Mouse (Mus musculus) CH12.LX (cell line): ENCODE data around the gene Zscan29. TPM values are rescaled to one million over a fixed set of nuclear protein-coding genes. Genes with fewer than 3 reads are reported as not detected.

ENCODE experiments used
- DNase-seq: peaks from one replicate; pipeline ENCODE4 v3.0.0-alpha.2; 2013; ENCODE audit errors: extremely low read depth
- H3K27ac ChIP-seq: 2 replicates; pipeline ENCODE4 v1.5.1; 2012; ENCODE audit warnings: low read depth, mild to moderate bottlenecking, control low read depth, moderate library complexity; ENCODE audit not compliant: insufficient read depth
- H3K27me3 ChIP-seq: replicated peaks from 2 replicates; pipeline ENCODE3; 2012; ENCODE audit warnings: inconsistent platforms
- H3K36me3 ChIP-seq, 2 experiments: replicated peaks in 1 of 2; 2 replicates each; pipeline versions ENCODE3 to v1.6.1; 2012; ENCODE audit warnings: inconsistent platforms in 1 of 2, low read length in 1 of 2, mild to moderate bottlenecking in 1 of 2, mixed read lengths in 1 of 2, moderate library complexity in 1 of 2; ENCODE audit not compliant: control insufficient read depth in 1 of 2, insufficient read depth in 1 of 2
- H3K4me1 ChIP-seq, 2 experiments: 2 replicates each; pipeline ENCODE4 v1.6.1; 2012; ENCODE audit warnings: inconsistent platforms in 1 of 2, moderate library complexity in 1 of 2; ENCODE audit not compliant: insufficient read depth in 2 of 2, control insufficient read depth in 1 of 2
- H3K4me2 ChIP-seq: 2 replicates; pipeline ENCODE4 v1.6.1; 2012; ENCODE audit warnings: low read depth, mild to moderate bottlenecking, control low read depth; ENCODE audit not compliant: poor library complexity, insufficient read depth, severe bottlenecking
- H3K4me3 ChIP-seq, 3 experiments: fragments of 150-350 bp in 1 of 3; sonication (generic) in 1 of 3; replicated peaks in 1 of 3; 2 replicates each; pipeline versions ENCODE3 to v1.5.1; 2011 to 2012; ENCODE audit warnings: low read depth in 2 of 3, low read length in 2 of 3, mild to moderate bottlenecking in 2 of 3, moderate library complexity in 2 of 3, control low read depth in 1 of 3, improper control_type of control experiment in 1 of 3, inconsistent platforms in 1 of 3, mixed read lengths in 1 of 3; ENCODE audit not compliant: poor library complexity in 1 of 3
- H3K79me2 ChIP-seq: replicated peaks from 2 replicates; pipeline ENCODE4 v1.6.1; 2012; ENCODE audit warnings: mild to moderate bottlenecking, moderate library complexity; ENCODE audit not compliant: control insufficient read depth, poor library complexity, insufficient read depth, severe bottlenecking; ENCODE audit errors: extremely low read depth
- H3K9ac ChIP-seq: 2 replicates; pipeline ENCODE4 v1.6.1; 2012; ENCODE audit warnings: low read depth, mild to moderate bottlenecking, control low read depth, moderate library complexity; ENCODE audit not compliant: insufficient read depth
- H3K9me3 ChIP-seq: replicated peaks from 2 replicates; pipeline ENCODE3; 2012; ENCODE audit warnings: low read length, inconsistent platforms, mixed read lengths
- CTCF ChIP-seq, 2 experiments: IDR thresholded peaks in 1 of 2; conservative IDR thresholded peaks in 1 of 2; 2 replicates each; pipeline ENCODE4 v1.5.1; 2011 to 2012; ENCODE audit warnings: low read depth in 2 of 2, low read length in 2 of 2, improper control_type of control experiment in 1 of 2, inconsistent platforms in 1 of 2, mild to moderate bottlenecking in 1 of 2, moderate library complexity in 1 of 2
- E2F4 ChIP-seq: IDR thresholded peaks from 2 replicates; pipeline ENCODE4 v1.6.1; 2011; ENCODE audit warnings: low read depth, low read length, improper control_type of control experiment; ENCODE audit not compliant: insufficient replicate concordance
- ELF1 ChIP-seq: IDR thresholded peaks from 2 replicates; pipeline ENCODE4 v1.6.1; 2014; ENCODE audit warnings: low read depth, mild to moderate bottlenecking, inconsistent platforms, low read length, improper control_type of control experiment
- HCFC1 ChIP-seq: IDR thresholded peaks from 2 replicates; pipeline ENCODE4 v1.6.1; 2012; ENCODE audit warnings: low read depth, mild to moderate bottlenecking, inconsistent platforms, low read length, improper control_type of control experiment
- JUN ChIP-seq: IDR thresholded peaks from 2 replicates; pipeline ENCODE4 v1.6.1; 2011; ENCODE audit warnings: low read depth, mild to moderate bottlenecking, low read length, improper control_type of control experiment, moderate library complexity; ENCODE audit not compliant: insufficient read depth
- KAT2A ChIP-seq: IDR thresholded peaks from 2 replicates; pipeline ENCODE4 v1.6.1; 2012; ENCODE audit warnings: low read length, improper control_type of control experiment, inconsistent platforms; ENCODE audit not compliant: insufficient replicate concordance
- MAFK ChIP-seq: IDR thresholded peaks from 2 replicates; pipeline ENCODE4 v1.6.1; 2011; ENCODE audit warnings: low read length, improper control_type of control experiment; ENCODE audit not compliant: insufficient replicate concordance
- MAX ChIP-seq: IDR thresholded peaks from 2 replicates; pipeline ENCODE4 v1.6.1; 2011; ENCODE audit warnings: low read length, improper control_type of control experiment
- MAZ ChIP-seq: IDR thresholded peaks from 2 replicates; pipeline ENCODE4 v1.6.1; 2012; ENCODE audit warnings: low read depth, mild to moderate bottlenecking, inconsistent platforms, low read length, improper control_type of control experiment, moderate library complexity
- MYC ChIP-seq: IDR thresholded peaks from 2 replicates; pipeline ENCODE4 v1.6.1; 2011; ENCODE audit warnings: low read depth, mild to moderate bottlenecking, improper control_type of control experiment, low read length
- NELFE ChIP-seq: IDR thresholded peaks from 2 replicates; pipeline ENCODE4 v1.6.1; 2011; ENCODE audit warnings: low read depth, low read length, improper control_type of control experiment
- RAD21 ChIP-seq: IDR thresholded peaks from 2 replicates; pipeline ENCODE4 v1.6.1; 2011; ENCODE audit warnings: low read depth, mild to moderate bottlenecking, low read length, improper control_type of control experiment, moderate library complexity
- SIN3A ChIP-seq: IDR thresholded peaks from 2 replicates; pipeline ENCODE4 v1.6.1; 2012; ENCODE audit warnings: low read length, improper control_type of control experiment, inconsistent platforms
- UBTF ChIP-seq: IDR thresholded peaks from 2 replicates; pipeline ENCODE4 v1.6.1; 2012; ENCODE audit warnings: low read depth, mild to moderate bottlenecking, inconsistent platforms, low read length, improper control_type of control experiment, moderate library complexity
- ZC3H11A ChIP-seq: IDR thresholded peaks from 2 replicates; pipeline ENCODE4 v1.6.1; 2012; ENCODE audit warnings: low read depth, mild to moderate bottlenecking, inconsistent platforms, low read length, improper control_type of control experiment
- dilution Hi-C: fragments of 300-500 bp; cut with MboI; formaldehyde crosslinking; loops from 2 replicates; pipeline ENCODE4 v1.14.3; 2020; ENCODE audit warnings: low sequenced_read_pairs; ENCODE audit not compliant: extremely low pct_unique_long_range_greater_than_20kb, extremely low pct_ligation_motif_present
- in situ Hi-C: fragments of 300-500 bp; cut with MboI; formaldehyde crosslinking; loops from 3 replicates; pipeline ENCODE4 v1.14.3; 2019; ENCODE audit warnings: low sequenced_read_pairs, low pct_ligation_motif_present, low pct_unique_long_range_greater_than_20kb, mixed read lengths
- polyA plus RNA-seq: library from polyadenylated mRNA; unstranded; fragments of >175 nt; gene quantifications from 2 replicates; pipeline ENCODE4 v1.2.1, GENCODE M21; 2012; ENCODE audit warnings: low read depth; ENCODE audit not compliant: insufficient read length
- total RNA-seq, 2 experiments: library from RNA; depleted of rRNA; stranded (reverse); fragments of 300-350 nt in 1 of 2; fragments of >200 nt in 1 of 2; gene quantifications; 2 replicates each; pipeline ENCODE4 v1.2.3; 2012 to 2014

The Zscan29 gene
- total and polyA plus RNA-seq, 3 experiments, result 4.9 to 7.3 (median 6.8) TPM

DNA sequence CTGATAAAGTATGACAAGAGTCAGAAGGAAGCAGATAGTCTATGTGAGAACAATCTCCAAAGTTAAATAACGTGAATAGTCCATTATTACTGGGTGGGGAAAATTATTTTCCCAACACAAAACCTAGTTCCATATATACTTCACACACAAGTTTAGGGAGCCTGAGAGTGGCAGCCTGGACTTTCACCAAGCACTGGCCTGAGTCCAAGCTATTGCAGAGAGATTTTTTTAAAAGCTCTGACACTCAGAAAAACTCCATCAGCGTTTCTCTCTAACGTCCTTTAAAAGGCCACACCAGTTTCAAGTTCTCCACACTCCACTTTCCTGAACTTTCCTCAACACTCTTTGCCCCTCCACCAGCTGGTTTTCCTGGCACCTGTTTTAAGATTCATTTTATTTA, 43.6 kb upstream of the Zscan29 start:
- TF ChIP-seq JUN (no peak), SIN3A (no peak), RAD21 (no peak), MAZ (no peak), E2F4 (no peak), UBTF (no peak), NELFE (no peak), ELF1 (no peak), MYC (no peak)
- dilution Hi-C loops (no loop called here), in situ Hi-C loops (no loop called here)
- Histone ChIP-seq H3K9me3 (no peaks in the 10 kb centered on the region), H3K4me1 (peaks cover 0 to 7% of the 10 kb centered on the region in 2 experiments; a peak in 2 of 4 replicates), H3K4me3 (no peak overlapping the region), H3K79me2 (no peaks in the 10 kb centered on the region; the same call in 1 of the 2 replicates), H3K9ac (no peak overlapping the region), H3K27ac (no peak overlapping the region), H3K36me3 (peaks cover 57 to 93% of the 10 kb centered on the region in 2 experiments), H3K27me3 (no peaks in the 10 kb centered on the region), H3K4me2 (no peak overlapping the region)
- DNase-seq, result no peak

- in situ Hi-C loops (no loop called here), dilution Hi-C loops (no loop called here)
- H3K4me2 ChIP-seq, result no peak overlapping the region
- peaks cover 0 to 15% of the 10 kb centered on the region in 2 experiments; a peak in 2 of 4 replicates for H3K4me1 ChIP-seq
- H3K9ac ChIP-seq, result no peak overlapping the region
- no peaks in the 10 kb centered on the region for H3K79me2 ChIP-seq
- peaks cover 82 to 98% of the 10 kb centered on the region in 2 experiments for H3K36me3 ChIP-seq
- H3K27me3 ChIP-seq, result no peaks in the 10 kb centered on the region
- TF ChIP-seq MAFK (no peak), ZC3H11A (no peak), MAX (no peak), CTCF (conservative IDR thresholded peaks at IDR 0.05 in 1 of 2, IDR thresholded peaks at IDR 0.05 in 1 of 2; ENCODE audit: low read depth in 2 of 2, low read length in 2 of 2) (no peak)
- no peak for DNase-seq
- H3K9me3 ChIP-seq, result no peaks in the 10 kb centered on the region
- H3K4me3 ChIP-seq, result no peak overlapping the region
- no peak overlapping the region for H3K27ac ChIP-seq
Observed at GRCm38 (mm10) chr2:121206541-121206940, 35.6 kb upstream of the Zscan29 start.

DNA sequence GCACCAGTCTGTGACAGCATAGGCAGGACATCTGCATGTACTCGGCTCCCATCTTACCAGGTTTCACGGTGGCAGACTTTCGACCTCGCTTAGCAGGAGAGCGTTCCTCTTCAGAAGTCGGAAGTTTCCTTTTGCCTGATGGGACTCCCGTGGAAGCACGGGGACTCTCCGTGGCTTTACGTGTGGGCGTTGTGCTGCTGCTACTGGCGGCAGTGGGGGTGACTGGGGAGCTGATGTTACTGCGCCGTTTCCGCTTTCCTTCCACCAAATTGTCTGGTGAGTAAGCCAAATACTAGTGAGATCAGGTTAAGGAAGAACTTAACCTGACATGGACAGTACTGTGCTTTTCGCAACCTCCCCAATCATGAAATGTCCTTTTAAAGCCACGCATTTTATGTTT, 33.4 kb upstream of the Zscan29 start:
- Histone ChIP-seq H3K9ac (no peak overlapping the region), H3K4me3 (no peak overlapping the region), H3K27me3 (no peaks in the 10 kb centered on the region), H3K9me3 (no peaks in the 10 kb centered on the region), H3K36me3 (peaks cover 84 to 99% of the 10 kb centered on the region in 2 experiments), H3K4me2 (no peak overlapping the region), H3K79me2 (no peaks in the 10 kb centered on the region), H3K27ac (no peak overlapping the region), H3K4me1 (peaks cover 0 to 15% of the 10 kb centered on the region in 2 experiments; a peak in 2 of 4 replicates)
- TF ChIP-seq KAT2A (no peak), HCFC1 (no peak), MAX (no peak)
- dilution Hi-C loops, result no loop called here
- in situ Hi-C loops, result no loop called here
- DNase-seq, result no peak
